Mouse (Mus musculus) embryonic facial prominence, embryonic 11.5 days (tissue): ENCODE measurements at regions not wholly inside any gene's neighbourhood (a gene's known extent, or its start where the extent isn't known, plus 50 kb on each side); places are given as distances from the start of the nearest gene placed in this dataset.

ENCODE experiments used
- ATAC-seq: fragments of 200-750 bp; cut with Nextera tagmentation; replicated peaks from 2 replicates; pipeline ENCODE4 v1.8.0; 2017; ENCODE audit warnings: low read depth; ENCODE audit not compliant: insufficient number of reproducible peaks, low FRiP score, low TSS enrichment
- DNase-seq: peaks from one replicate; pipeline ENCODE4 v3.0.0-alpha.2; 2015; ENCODE audit warnings: low spot score
- H3K27ac ChIP-seq: fragments of 300-500 bp; sonication (generic); replicated peaks from 2 replicates; pipeline ENCODE4 v1.5.1; 2014; ENCODE audit warnings: mild to moderate bottlenecking, low read depth, low read length, control low read depth
- H3K27me3 ChIP-seq: fragments of 300-500 bp; sonication (generic); 2 replicates; pipeline ENCODE4 v1.6.1; 2014; ENCODE audit warnings: mild to moderate bottlenecking, low read length, moderate library complexity, mixed read lengths; ENCODE audit not compliant: control insufficient read depth, insufficient read depth
- H3K36me3 ChIP-seq: fragments of 300-500 bp; sonication (generic); replicated peaks from 2 replicates; pipeline ENCODE4 v1.6.1; 2014; ENCODE audit warnings: low read depth, mild to moderate bottlenecking, low read length, moderate library complexity, mixed read lengths; ENCODE audit not compliant: control insufficient read depth, insufficient read depth
- H3K4me1 ChIP-seq: fragments of 300-500 bp; sonication (generic); 2 replicates; pipeline ENCODE4 v1.6.1; 2014; ENCODE audit warnings: low read length, mixed read lengths; ENCODE audit not compliant: control insufficient read depth, insufficient read depth
- H3K4me2 ChIP-seq: fragments of 300-500 bp; sonication (generic); 2 replicates; pipeline ENCODE4 v1.6.1; 2014; ENCODE audit warnings: low read depth, mild to moderate bottlenecking, control low read depth, low read length, moderate library complexity
- H3K4me3 ChIP-seq: fragments of 300-500 bp; sonication (generic); 2 replicates; pipeline ENCODE4 v1.5.1; 2014; ENCODE audit warnings: low read depth, low read length, control low read depth
- H3K9ac ChIP-seq: fragments of 300-500 bp; sonication (generic); replicated peaks from 2 replicates; pipeline ENCODE4 v1.6.1; 2014; ENCODE audit warnings: mild to moderate bottlenecking, control low read depth, low read length
- H3K9me3 ChIP-seq: fragments of 300-500 bp; sonication (generic); replicated peaks from 2 replicates; pipeline ENCODE4 v1.6.1; 2016; ENCODE audit warnings: mild to moderate bottlenecking, low read length, inconsistent platforms, mixed read lengths; ENCODE audit not compliant: control insufficient read depth
- WGBS: fragments of 180-500 bp; shearing (Covaris S2); extraction: QIAGEN DNeasy Blood & Tissue Kit; methylation state at CpG from one replicate; pipeline ENCODE4 v1.1.7; 2014; 5-methylcytosine and 5-hydroxymethylcytosine counted together

DNA sequence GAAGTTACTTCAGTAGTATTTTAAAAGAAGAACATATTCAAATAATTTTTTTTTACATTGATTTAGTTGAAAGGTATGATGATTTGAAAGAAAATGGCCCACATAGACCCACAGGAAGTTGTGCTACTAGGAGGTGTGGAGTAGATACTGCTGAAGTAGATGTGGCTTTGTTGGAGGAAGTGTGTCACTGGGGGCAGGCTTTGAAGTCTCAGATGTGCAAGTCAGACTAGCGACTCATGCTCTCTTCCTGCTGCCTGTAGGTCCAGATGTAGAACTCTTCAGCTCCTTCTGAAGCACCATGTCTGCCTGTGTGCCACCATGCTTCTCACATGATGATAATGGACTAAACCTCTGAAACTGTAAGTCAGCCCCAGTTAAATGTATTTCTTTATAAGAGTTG lies 452.0 kb downstream of the Gtdc1 start:
- Histone ChIP-seq H3K27ac (no peak overlapping the region), H3K4me3 (no peak overlapping the region), H3K9ac (no peak overlapping the region), H3K9me3 (no peaks in the 10 kb centered on the region), H3K4me2 (no peak overlapping the region), H3K36me3 (no peaks in the 10 kb centered on the region), H3K27me3 (no peaks in the 10 kb centered on the region), H3K4me1 (no peaks in the 10 kb centered on the region)
- 88% methylated on average over 1 of the region's 1 CpGs for WGBS
- ATAC-seq = no peak
- DNase-seq = no peak

DNA sequence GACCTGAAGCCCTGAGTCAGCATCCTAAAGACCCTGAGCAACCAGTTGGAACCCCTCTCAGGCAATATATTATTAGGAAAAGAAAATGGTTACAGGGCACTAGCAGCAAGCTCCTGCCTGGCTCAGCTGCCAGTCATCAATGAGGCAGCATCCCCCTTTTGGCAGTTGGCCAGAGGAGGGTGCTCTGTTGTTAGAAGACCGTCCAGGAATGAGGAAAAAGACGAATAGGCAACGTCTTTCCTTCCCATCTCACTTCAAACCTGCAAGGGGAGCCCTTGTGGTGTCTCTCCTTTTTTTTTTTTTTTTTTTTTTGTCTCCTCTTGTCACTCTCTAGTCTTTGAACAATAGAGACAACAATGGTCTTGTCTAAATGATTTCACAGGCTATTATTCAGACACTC lies 452.8 kb downstream of the Gtdc1 start:
- H3K4me1 ChIP-seq = no peaks in the 10 kb centered on the region
- ATAC-seq (no peak), DNase-seq (peak; percentile 35)
- no peak overlapping the region for H3K27ac ChIP-seq
- no peak overlapping the region for H3K4me2 ChIP-seq
- WGBS = 9% methylated on average over 3 of the region's 3 CpGs
- H3K27me3 ChIP-seq = no peaks in the 10 kb centered on the region
- no peaks in the 10 kb centered on the region for H3K36me3 ChIP-seq
- no peaks in the 10 kb centered on the region for H3K9me3 ChIP-seq
- no peak overlapping the region for H3K4me3 ChIP-seq
- H3K9ac ChIP-seq = no peak overlapping the region

GRCm38 (mm10) chr2:44471381-44471780 lies 456.1 kb downstream of the Gtdc1 start:
- Histone ChIP-seq H3K27ac (no peak overlapping the region), H3K4me3 (no peak overlapping the region), H3K9ac (no peak overlapping the region), H3K27me3 (no peaks in the 10 kb centered on the region), H3K36me3 (no peaks in the 10 kb centered on the region), H3K9me3 (no peaks in the 10 kb centered on the region), H3K4me1 (no peaks in the 10 kb centered on the region), H3K4me2 (no peak overlapping the region)
- DNase-seq (no peak), ATAC-seq (no peak)

- Histone ChIP-seq H3K27ac (no peak overlapping the region), H3K4me3 (no peak overlapping the region), H3K4me2 (no peak overlapping the region), H3K27me3 (no peaks in the 10 kb centered on the region), H3K9me3 (no peaks in the 10 kb centered on the region), H3K36me3 (no peaks in the 10 kb centered on the region), H3K9ac (no peak overlapping the region), H3K4me1 (no peaks in the 10 kb centered on the region)
- ATAC-seq = no peak
- no peak for DNase-seq
- 90% methylated on average over 5 of the region's 5 CpGs for WGBS
Measured at GRCm38 (mm10) chr2:44470953-44471352, 456.5 kb downstream of the Gtdc1 start.

DNA sequence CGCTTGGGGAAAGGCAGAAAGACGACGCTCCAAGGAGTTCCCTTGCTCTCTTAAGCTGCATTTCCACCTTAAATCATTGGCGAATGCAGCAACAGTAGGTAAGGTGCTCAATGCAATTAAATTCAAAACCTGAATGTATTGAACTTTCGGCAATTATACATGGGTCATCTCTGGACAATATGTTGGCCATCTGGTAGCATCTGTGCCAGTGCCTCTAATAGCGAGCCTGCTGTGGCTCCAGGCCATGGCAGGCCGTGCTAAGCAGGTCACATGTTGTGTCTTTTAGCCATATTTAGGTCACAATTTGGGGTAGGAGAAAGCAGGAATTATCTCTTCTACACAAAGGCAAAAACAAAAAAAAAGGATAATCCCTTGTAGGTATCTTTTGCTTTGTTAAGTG lies 462.8 kb downstream of the Gtdc1 start:
- no peaks in the 10 kb centered on the region for H3K4me1 ChIP-seq
- no peak overlapping the region for H3K9ac ChIP-seq
- 87% methylated on average over 7 of the region's 7 CpGs for WGBS
- H3K9me3 ChIP-seq = no peaks in the 10 kb centered on the region
- no peaks in the 10 kb centered on the region for H3K36me3 ChIP-seq
- H3K4me3 ChIP-seq = no peak overlapping the region
- no peaks in the 10 kb centered on the region for H3K27me3 ChIP-seq
- DNase-seq (no peak), ATAC-seq (no peak)
- H3K4me2 ChIP-seq = no peak overlapping the region
- H3K27ac ChIP-seq = no peak overlapping the region

GRCm38 (mm10) chr2:44462619-44463329 lies 464.7 kb downstream of the Gtdc1 start:
- Histone ChIP-seq H3K27me3 (no peaks in the 10 kb centered on the region), H3K9me3 (no peaks in the 10 kb centered on the region), H3K9ac (no peak overlapping the region), H3K4me3 (no peak overlapping the region), H3K36me3 (no peaks in the 10 kb centered on the region), H3K4me2 (no peak overlapping the region), H3K4me1 (no peaks in the 10 kb centered on the region), H3K27ac (no peak overlapping the region)
- ATAC-seq = no peak
- WGBS = 90% methylated on average over 13 of the region's 13 CpGs
- DNase-seq = no peak

DNA sequence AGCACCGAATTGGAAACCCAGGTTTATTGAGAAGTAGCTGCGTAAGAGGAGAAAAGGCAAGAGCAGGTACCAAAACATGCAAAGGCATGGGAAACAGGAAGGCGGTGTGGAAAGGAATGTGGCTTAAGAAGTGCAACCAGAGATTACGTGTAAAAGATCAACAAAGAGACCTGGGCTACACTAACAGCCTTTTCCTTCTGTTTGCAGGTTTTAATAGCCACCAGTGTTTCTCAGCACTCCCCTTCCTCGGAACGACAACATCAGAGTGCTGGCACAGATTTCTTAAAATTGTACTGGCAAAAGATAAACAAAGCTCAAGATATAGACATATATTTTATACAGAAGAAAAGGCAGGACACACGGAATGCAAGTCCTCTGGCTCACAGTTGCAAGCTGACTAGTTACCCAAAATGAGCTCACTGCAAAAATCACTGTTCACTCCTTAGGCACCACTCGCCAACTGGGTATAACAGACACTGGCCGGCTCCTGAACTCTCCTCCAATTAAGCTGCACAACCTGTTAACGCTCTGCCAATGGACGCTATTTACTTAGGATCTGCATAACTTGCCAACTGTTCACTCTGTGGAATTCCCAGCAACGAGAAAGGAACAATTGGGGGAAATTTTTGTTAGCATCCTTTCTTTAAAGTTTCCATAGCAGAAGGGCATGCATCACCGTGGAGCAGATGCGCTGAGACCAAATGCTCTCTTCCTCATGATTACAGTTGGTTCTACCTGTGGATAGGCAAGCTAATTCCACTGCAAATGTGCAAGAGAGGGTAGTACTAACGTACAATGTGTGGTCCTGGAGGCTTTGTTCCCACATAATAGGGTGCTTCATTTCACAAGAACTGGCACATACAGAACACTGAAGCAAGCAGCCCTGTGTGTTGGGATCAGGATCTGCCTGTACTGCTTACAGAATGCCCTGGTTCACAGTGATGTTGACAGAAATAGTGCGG lies 465.9 kb downstream of the Gtdc1 start:
- Histone ChIP-seq H3K4me2 (no peak overlapping the region), H3K4me1 (no peaks in the 10 kb centered on the region), H3K27ac (no peak overlapping the region), H3K27me3 (no peaks in the 10 kb centered on the region), H3K9me3 (no peaks in the 10 kb centered on the region), H3K9ac (no peak overlapping the region), H3K36me3 (no peaks in the 10 kb centered on the region), H3K4me3 (no peak overlapping the region)
- 71% methylated on average over 16 of the region's 16 CpGs for WGBS
- ATAC-seq (no peak), DNase-seq (no peak)

DNA sequence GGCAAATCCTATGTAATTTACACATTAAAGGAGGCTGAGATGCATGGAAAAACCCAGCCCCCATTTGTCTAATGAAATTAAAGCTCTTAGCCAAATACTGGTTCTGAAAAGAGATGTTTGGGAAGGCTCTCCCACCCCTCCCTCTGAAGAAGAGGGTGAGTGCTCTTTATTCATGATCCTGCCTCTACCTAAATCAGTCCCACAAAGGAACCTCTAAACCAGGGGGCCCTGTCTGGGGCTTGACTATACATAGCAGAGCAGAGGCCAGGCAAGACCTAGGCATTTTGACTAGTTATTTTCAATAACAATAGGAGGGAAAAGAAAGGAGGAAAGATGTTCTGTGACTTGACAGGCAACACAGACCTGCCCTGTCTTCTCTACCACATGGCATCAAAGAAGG lies 478.0 kb downstream of the Gtdc1 start:
- H3K27ac ChIP-seq = no peak overlapping the region
- no peaks in the 10 kb centered on the region for H3K9me3 ChIP-seq
- H3K36me3 ChIP-seq = no peaks in the 10 kb centered on the region
- no peak overlapping the region for H3K4me3 ChIP-seq
- no peaks in the 10 kb centered on the region for H3K4me1 ChIP-seq
- no peak overlapping the region for H3K4me2 ChIP-seq
- DNase-seq (no peak), ATAC-seq (no peak)
- no peak overlapping the region for H3K9ac ChIP-seq
- H3K27me3 ChIP-seq = no peaks in the 10 kb centered on the region
